Mouse (Mus musculus): Measurements from ENCODE around the gene Ccdc114.
"Not testable (repeated sequence)": the region's sequence is repeated elsewhere in the genome, so short reads cannot be mapped to it uniquely, and the experiment has no call there.

Gene Ccdc114

DNA sequence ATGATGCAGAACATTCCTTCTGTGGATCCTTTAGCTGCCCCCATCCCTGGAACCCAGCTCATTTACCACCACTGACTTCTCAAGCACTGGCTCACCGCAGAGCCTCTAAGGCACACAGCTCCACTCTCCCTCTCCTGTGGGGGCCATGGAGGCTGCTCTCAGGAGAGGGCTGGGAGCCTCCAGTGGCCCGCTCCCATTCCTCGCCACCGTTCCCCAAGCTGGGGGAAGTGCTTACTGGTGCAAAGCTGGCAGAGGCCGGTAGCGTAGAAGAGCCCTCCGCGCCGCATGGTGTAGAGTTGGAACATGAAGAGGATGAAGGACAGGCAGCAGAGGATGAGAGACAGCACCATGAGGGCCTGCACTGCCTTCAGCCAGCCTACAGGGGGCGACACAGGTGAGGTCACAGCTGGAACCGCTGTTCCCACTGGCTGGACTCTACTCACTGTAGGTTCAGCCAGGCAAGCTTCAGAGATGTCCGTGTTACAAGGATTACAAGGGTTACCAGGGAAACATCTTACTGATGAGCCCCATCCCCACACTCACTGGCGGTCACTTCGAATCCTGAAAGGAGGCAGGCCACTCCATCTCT, 4.7 kb upstream of the Ccdc114 start:
- peak; percentile 75 for DNase-seq

DNA sequence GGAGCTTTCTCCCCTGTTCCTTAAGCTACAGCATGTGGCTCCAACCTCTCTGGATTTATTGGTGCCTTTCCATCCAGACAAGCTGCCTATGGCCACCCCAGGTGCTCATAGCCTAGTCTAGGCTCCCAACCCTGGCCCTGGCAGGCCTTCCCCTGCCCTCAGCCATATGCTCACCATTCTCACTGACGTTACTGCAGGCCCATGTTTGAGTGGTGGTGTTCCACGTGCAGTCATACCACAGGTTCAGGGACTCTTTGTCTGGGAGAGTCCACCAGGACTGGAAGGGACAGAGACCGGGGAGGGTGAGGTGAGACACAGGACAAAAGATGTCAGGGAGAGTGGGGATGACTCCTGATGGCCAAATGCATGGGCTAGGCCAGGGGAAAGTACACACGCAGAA, 4.1 kb upstream of the Ccdc114 start:
- DNase-seq, result peak; percentile 33

DNA sequence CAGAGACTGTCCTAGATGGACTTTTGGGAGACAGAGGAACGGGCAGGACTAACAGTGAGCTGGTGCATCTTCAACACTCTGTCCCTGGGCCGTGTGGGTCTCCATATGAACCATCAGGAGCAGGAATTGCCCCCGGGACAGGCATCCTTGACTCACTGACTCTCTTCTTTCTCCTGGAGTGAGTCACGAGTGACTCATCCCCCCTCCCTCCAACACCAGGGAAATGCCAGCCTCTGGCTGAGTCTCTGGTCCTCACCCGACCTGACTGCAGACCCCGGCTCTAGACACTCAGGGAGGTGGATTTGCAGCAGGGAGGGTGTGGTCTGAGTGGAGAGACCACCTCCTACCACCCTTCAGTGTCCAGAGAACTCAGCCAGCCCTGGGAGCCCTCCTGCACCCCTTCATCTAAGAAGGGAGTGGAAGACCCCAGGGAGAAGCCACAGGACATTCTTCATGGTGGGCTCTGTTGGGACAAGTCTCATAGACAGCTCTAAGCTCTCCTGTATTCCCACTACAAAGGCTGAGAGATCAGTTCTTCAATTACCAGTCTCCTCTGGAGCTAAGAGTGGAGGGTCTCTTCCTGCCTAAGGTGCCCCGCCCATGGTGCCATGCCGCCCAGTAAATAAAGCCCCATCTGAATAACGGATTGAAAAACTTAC, 3.2 kb upstream of the Ccdc114 start:
- peak; percentile 47 for DNase-seq

DNA sequence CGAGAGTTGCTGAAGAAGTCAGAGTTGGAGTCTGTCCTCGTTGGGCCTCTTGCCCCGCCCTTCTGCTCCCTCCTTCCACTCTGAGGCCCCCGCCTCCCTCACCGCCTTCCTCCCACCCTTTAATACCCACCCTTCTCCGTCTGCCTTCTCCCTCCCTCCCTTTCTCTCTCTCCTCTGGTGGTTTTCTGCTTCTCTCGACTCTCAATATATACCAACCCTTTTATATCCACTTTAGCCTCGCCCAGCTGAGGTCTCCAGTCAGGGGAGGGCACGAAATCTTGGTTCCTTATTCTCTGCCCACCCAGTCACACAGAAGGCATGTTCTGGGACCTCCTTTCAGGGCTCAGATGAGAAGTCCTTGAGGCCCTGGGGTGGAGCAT, 2.6 kb upstream of the Ccdc114 start, which contains the start of gene Emp3:
Emp3 (minus strand) TSS at position 163 of the 380 bp plus-strand sequence.
- peak; percentile 83 for DNase-seq

DNA sequence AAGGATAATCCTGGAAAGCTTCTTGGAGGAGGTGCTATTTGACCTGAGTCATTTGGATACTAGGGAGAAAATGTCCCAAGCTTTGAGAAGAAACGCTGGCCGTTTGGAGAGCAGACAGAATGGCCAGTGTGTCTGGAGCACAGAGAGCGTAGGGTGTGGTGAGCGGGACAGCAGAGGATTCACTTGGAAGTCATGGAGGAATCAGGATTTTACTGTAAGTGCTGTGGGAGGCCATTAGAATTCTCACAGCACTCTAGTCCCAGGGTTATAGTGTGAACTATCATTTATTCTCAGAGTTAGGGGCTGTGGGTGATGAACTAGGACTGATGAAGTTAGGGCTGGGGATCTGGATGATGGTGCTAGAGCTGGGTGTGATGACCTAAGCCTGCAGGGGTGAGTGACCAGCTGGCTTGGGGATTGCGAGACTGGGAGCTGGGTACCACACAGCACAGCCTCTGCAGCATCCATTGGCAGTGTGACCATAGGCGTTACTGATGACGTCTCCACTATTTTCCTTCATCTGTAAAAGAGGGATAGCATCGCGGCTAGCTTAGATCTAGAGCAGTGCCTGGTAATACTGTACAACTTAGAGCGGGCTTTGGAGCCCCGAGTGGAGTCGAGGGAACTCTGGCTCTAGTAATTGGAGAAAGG, 1.8 kb upstream of the Ccdc114 start:
- peak; percentile 32 for DNase-seq

DNA sequence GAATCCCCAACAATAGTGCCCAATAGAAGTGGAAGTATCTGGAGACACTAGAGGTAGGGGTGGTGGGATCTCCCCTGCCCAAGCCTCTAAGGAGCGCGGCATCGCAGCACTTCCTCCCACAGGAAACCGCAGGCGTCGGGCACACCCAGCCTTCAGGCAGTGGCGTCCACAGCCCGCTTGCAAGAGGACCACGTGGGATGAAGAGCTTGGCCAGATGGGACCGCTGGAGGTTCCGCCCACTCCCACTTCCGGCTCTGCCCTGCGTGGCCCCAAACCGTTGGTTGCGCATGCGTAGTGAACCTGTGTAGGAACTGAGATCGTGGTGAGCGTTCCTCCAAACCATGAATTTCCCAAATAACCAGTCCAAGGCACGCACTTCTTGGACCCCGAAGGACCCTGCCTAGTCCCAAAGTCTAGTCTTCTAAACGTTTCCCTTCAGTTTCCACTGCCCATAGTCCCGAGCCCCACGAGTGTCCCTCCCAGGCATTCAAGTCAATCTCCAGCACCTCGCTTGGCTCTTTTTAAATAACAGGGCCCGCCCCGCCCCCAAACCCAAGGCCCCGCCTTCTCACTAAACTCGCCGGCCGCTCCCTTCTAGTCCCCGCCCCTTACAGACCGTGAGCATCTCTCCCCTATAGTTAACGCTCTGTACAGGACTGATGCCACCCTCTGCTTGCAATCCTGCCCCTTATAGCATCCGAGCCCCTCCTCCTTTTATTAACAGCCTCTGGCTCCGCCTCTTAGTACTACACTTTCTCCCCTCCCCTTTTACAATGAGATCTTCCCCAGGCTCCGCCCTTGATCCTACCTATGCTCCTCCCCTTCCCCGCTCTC, 727 bp upstream of the Ccdc114 start:
- DNase-seq, result peak; percentile 94

DNA sequence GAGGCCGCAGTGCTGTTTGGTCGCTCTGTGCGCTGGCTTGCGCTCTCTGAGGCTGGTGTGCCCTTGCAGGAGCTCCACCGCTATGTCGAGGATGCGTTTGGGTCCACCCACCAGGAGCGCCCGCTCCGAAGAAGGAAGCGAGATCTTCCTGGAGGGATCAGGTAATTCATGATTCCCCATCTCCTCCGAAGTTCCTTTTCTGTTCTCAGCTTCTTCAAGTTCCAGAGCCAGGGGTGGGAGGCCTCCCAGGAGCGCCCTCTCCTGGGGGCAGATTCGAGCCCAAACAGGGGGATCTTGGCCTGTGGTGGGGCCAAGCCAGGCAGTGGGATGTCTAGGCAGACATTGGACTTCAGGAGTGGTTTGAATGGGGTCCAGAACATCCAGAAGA, 551 bp downstream of the Ccdc114 start:
- DNase-seq, result peak; percentile 84

DNA sequence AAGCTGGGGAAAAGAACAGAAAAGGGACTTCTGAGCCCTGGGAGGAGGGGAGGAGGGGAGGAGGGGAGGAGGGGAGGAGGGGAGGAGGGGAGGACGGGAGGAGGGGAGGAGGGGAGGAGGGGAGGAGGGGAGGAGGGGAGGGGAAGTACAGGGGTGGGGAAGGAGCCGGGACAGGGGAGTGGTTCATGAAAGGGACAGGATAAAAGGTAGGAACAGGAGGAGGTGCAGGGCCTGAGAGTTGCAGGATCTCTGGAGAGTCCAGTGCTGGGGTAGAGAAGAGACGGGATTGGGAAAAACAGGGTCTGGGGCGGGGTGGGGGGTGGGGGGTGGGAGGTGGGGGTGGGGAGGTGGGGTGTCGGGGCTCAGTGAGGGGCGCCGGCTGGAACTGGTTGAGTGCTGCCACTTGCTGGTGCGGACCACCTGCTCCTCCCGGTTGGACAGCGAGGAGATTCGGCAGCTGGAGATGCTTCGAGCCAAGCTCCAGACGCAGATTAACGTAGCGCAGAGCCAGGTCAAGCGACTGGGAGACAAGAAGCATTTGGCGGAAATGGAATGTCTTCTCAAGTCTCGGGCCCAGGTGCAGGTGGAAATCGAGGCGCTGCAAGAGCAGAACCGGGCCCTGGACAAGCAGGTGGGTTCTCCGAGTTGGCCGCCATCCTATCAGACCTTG, 4.9 kb downstream of the Ccdc114 start:
- DNase-seq, result no peak

DNA sequence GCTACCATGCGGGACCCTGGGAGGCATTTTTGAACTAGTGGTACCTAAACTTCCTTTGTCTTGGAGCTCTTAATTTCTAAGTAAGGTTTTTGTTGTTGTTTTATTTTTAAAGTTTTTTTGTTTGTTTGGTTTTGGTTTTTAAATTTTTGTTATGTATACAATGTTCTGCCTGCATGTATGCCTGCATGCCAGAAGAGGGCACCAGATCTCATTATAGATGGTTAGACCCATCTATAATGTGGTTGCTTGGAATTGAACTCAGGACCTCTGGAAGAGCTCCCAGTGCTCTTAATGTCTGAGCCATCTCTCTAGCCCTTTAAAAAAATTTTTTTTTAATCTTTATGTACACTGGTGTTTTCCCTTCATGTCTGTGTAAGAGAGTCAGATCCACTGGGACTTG, 5.8 kb downstream of the Ccdc114 start:
- no peak for DNase-seq

DNA sequence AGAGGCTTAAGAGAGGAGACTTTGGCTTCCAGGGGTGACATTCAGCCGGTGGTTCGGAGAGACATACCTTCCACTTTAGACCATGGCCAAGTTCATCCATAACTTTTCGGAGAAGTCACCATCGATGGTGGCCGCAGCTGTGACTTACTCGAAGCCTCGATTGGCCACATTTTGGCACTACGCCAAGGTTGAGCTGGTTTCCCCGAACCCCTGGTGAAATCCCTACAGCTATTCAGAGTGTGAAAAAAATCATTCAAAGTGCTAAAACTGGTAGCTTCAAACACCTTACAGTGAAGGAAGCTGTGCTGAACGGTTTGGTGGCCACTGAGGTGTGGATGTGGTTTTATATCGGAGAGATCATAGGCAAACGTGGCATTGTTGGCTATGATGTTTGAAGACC, 9.9 kb downstream of the Ccdc114 start:
- not testable (repeated sequence) for DNase-seq

DNA sequence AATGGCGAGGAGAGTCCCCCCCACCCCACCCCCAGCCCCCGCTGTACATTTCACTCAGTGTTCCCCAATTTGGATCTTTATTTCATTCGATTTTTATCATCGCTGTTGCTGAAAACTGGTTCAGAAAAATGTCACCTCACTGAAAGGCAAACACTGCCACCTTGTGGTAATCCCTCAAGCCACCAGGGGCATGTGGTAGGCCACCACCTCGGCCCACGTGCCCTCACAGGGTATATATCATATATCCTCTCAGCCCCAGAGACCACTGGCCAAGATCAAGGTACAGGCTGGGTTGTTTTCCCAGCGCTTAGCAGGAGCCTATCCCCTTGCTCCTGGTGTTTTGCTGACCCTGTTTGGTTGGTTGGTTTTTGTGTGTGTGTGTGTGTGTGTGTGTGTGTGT, 11.2 kb downstream of the Ccdc114 start:
- peak; percentile 84 for DNase-seq

DNA sequence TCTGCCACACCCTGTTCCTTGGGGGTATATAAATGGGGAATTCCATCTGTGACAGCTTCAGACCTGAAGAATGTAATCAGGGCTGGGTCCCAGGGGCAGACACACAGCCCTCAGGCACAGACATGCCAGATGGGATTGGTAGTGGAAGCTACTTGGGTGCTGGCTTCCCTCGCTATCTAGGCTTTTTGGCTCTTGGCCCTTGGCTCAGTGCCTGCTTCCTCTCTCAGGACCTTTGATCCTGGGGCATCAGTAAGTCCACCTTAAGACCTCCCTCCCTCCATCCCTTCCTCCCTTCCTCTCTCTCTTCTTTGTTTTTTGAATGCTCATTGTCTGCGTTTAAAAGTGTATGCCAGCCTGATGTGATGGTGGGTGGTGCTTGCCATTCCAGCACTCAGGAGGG, 16.0 kb downstream of the Ccdc114 start:
- DNase-seq, result no peak

DNA sequence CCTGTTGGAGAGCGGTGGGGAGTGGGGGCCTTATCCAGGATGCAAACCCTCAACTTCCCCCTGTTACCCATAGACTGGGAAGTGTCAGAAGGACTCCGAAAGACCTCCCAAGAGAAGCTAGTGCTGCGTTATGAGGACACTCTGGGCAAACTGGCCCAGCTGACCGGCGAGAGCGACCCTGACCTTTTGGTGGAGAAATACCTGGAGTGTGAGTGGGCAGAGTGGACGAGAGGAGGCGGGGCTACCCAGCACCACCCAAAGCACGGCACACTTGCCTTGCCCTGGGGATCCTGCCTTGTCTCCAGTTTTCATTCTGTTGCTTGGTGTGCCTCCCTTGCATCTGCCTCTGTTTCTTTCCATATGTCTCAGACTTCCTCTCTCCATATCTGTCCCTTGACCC, 18.1 kb downstream of the Ccdc114 start:
- DNase-seq, result no peak

DNA sequence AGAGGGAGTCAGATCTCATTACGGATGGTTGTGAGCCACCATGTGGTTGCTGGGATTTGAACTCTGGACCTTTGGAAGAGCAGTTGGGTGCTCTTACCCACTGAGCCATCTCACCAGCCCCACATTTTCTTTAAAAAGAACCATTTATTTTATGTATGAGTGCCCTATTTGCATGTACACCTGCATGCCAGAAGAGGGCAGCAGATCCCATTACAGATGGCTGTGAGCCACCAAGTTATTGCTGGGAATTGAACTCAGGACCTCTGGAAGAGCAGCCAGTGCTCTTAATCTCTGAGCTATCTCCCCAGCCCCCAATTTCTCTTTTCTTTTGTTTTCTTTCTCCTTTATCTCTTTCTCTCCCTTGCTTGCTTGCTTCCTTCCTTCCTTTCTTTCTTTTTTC, 19.4 kb downstream of the Ccdc114 start:
- peak; percentile 48 for DNase-seq

DNA sequence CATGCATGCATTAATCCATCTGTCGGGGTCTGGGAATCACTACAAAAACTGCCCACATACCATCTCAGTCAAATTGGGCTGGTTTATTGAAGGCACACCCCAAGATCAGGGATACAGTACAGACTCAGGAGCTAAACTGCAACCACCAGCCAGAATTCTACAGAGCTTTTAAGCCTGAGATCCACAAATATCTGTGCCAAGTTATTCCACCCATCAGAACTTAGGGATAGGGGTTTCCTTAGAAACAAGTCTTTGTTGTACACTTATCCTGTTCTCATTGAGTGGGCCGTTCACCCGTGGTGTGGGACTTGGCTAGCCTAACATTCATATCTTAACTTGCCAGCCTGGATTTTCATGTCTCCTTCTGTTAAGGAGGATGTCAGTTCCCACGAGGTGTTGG, 25.2 kb downstream of the Ccdc114 start:
- DNase-seq, result no peak

DNA sequence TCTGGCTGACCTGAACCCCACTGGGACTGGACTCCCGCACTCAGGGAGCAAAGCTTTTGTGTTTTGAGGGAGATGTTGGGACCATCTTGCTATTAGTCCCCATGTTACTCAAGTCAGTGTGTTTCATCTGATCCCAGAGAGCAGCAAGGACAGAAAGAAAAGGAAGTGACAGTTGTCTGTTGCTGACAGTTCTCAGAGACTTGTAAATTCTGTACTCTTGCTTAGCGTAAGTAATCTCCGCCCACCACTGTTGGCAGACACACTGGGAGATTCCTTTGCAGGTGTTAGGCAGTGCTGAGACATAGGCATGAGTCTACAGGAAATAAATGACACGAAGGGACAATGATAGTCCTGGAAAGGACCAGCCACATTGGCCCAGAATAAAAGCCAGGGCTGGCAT, 32.7 kb downstream of the Ccdc114 start:
- DNase-seq, result no peak

DNA sequence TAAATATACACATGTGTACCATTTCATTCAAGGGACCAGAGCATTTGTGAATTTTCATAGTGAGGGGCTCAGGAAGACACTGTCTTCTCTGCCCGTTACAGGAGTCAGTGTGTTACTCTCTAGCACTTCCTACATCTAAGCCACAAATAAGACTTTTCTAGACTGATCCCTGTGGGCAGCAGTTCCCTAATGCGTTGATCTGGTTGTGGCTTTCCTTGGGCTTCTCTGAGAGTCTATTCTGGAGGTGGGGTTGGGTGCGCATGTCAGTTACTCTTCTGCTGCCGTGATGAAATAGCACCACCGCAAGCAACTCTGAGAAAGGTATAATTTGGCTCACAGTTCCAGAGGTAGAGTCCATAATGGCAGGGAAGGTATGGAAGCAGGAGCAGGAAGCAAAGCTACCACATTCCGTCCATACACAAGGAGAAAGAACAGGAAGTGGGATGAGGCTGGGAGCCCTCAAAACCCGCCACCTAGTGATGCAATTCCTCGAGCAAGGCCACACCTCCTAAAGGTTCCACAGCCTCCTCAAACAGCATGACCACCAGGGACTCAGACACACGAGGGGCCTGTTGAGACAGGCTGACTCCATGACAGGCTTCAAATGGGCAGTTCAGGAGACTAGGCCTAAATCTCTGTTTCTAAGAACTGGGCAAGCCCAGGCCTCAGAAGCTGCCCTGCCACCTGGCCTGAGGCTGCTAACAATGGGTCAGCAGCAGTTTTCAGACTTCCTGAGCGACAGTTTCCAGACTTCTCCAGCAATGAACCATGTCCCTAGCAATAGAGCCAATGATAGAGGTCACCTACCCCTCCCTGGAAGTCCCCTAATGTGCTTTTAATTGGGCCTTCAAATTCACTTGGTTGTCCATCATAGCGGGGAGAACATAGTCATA, 48.2 kb downstream of the Ccdc114 start:
- no peak for DNase-seq

DNA sequence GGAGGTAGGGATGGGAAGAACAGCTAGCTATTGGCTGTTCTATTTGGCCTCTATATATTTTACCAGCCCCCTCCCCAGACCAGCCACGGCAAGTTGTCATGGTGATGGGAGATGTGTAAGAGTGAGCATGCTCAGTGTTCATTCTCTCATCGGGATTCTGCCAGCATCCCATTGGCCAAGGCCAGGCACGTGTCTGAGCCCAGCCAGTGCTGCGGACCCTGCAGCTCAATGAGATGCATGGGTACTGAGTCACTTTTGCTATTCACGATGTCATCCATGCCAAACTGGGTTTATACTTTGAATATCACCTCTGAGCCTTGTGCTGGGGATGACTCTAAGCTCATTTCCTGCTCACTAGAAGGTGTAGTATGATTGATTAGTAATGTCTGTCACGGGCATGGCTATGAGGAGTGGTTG, 49.4 kb downstream of the Ccdc114 start:
- DNase-seq, result no peak

DNA sequence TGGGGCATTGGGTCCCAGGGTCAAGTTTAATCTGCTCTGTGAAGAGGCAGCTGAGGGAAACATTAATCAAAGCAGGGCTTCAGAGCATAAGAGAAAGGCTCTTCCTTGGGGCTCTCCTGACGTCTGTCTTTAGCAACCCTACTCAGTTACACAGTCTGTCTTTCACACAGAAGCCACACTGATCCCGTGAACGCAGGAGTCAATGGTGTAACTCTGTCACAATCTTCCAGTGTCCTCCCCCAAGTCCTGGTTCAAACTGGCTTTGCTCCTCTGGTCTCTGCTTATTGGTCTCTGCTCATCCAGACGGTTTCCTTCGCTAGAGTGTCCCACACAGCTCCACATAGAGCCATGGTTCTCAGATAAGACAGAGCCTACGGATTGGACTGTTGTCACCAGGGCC, 50.2 kb downstream of the Ccdc114 start:
- no peak for DNase-seq

DNA sequence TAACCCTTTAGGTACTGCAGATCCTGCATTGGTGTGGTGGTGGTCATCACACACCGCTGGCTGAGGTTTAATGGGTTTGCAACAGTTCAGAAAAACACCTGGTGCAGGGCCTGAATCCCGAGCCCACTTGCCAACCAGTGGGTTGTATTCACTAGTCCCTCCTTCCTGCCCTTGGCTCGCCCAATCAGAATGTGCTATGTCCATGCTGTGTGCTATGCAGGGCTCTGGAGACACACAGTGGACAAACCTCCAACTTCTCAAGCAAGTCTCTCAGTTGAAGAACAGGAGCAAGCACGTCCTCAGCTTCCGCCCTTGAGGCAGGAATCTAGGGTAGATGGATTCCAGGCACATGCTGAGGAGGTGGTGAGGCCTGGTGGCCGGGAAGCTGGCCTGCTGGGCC, 50.6 kb downstream of the Ccdc114 start:
- DNase-seq, result peak; percentile 18

DNA sequence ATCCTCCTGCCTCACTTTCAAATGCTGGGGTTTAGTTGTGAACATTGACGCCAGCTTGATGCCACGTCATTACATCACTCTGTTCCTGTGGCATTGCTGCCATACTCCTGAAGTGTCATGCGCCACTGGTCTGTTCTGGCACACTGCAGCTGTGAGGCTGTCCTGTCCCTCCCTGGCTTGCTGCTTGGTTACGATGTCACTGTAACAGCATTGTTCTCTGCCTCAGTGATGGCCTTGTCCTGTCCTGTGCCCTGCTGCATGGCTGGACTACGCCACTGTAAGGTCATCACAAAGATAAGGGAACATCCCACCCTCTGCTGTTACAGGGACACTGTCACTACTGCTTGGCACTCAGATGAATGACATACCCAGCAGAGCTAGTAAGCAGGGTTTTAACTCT, 57.7 kb downstream of the Ccdc114 start:
- no peak for DNase-seq

DNA sequence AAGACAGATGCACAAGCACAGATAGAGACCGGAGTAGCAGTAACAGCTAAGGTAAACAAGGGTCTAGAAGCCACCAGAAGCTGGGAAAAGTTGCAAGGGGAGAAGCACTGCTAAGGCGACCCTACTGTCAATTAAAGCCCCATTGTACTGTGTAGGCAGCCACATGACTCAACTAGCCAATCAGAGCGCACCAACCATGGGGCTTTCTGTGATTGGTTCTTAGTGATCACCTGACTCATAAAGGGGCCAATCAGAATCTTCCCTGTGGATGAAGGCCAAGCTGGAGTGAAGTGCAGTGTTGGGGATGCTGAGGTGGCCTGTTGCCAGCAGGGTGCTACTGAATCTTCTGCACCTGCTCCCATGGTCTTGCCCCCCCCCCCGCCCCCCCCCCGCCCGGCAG, 63.0 kb downstream of the Ccdc114 start:
- no peak for DNase-seq

All from thymus, postnatal 4 days (tissue).